Mouse (Mus musculus): ENCODE measurements around the gene Gpd2. TPM values are rescaled to one million over a fixed set of nuclear protein-coding genes. Genes with fewer than 3 reads are reported as not detected.

Gpd2 gene
- total and polyA plus RNA-seq, 3 experiments, result 15.7 to 20.4 (median 16.7) TPM

GRCm38 (mm10) chr2:57237920-57238613 is 632 bp downstream of the Gpd2 start:
- in situ Hi-C loops (cut with MboI; ENCODE audit: low pct_ligation_motif_present, low pct_unique_long_range_greater_than_20kb, low sequenced_read_pairs), result no loop called here
- H3K36me3 ChIP-seq (replicated peaks in 1 of 2; ENCODE audit: control insufficient read depth in 1 of 2, insufficient read depth in 1 of 2, low read length in 1 of 2), result no peaks in the 10 kb centered on the region
- peaks cover 0 to 20% of the 10 kb centered on the region in 2 experiments; a peak in 2 of 4 replicates for H3K4me1 ChIP-seq (ENCODE audit: control insufficient read depth in 1 of 2, insufficient read depth in 2 of 2)
- H3K9ac ChIP-seq (ENCODE audit: insufficient read depth, low read depth), result peak overlapping the region; percentile 73
- peak overlapping the region; percentile 94 for H3K27ac ChIP-seq (ENCODE audit: insufficient read depth, low read depth)
- H3K4me2 ChIP-seq (ENCODE audit: insufficient read depth, low read depth, poor library complexity, severe bottlenecking), result peak overlapping the region; percentile 84; the same call in 1 of the 2 replicates
- no peaks in the 10 kb centered on the region for H3K79me2 ChIP-seq (replicated peaks; ENCODE audit: control insufficient read depth, extremely low read depth, insufficient read depth, poor library complexity, severe bottlenecking)
- no peaks in the 10 kb centered on the region for H3K27me3 ChIP-seq (replicated peaks)
- peak; percentile 73 for DNase-seq (ENCODE audit: extremely low read depth)
- TF ChIP-seq MAFK (IDR thresholded peaks at IDR 0.05; ENCODE audit: insufficient replicate concordance, low read length) (no peak), MEF2A (IDR thresholded peaks at IDR 0.05; ENCODE audit: borderline replicate concordance, low read depth, low read length) (peak; percentile 33), ZC3H11A (IDR thresholded peaks at IDR 0.05; ENCODE audit: low read depth, low read length) (no peak), ZKSCAN1 (IDR thresholded peaks at IDR 0.05; ENCODE audit: borderline replicate concordance, low read depth, low read length) (no peak), CHD1 (IDR thresholded peaks at IDR 0.05; ENCODE audit: low read depth, low read length) (0 out of 2 replicates have a peak, but pooled peaks have one; percentile 41), IRF4 (IDR thresholded peaks at IDR 0.05; ENCODE audit: low read depth, low read length) (no peak; the same call in 1 of the 2 replicates), ETS1 (conservative IDR thresholded peaks at IDR 0.05; ENCODE audit: low read depth, low read length) (no peak; the same call in 1 of the 2 replicates), POLR2A (IDR thresholded peaks at IDR 0.05; ENCODE audit: low read depth, low read length) (peak; percentile 66), ELF1 (IDR thresholded peaks at IDR 0.05; ENCODE audit: low read depth, low read length) (peak; percentile 97), E2F4 (IDR thresholded peaks at IDR 0.05; ENCODE audit: insufficient replicate concordance, low read depth, low read length) (no peak), MXI1 (IDR thresholded peaks at IDR 0.05; ENCODE audit: low read depth, low read length) (peak; percentile 39; the same call in 1 of the 2 replicates), ZNF384 (IDR thresholded peaks at IDR 0.05; ENCODE audit: low read depth, low read length) (no peak), USF1 (IDR thresholded peaks at IDR 0.05; ENCODE audit: low read depth, low read length) (no peak), POLR2AphosphoS2 (IDR thresholded peaks at IDR 0.05; ENCODE audit: low read depth, low read length) (peak; percentile 83), CHD2 (IDR thresholded peaks at IDR 0.05; ENCODE audit: low read length) (no peak), PAX5 (IDR thresholded peaks at IDR 0.05; ENCODE audit: low read length) (no peak), SMC3 (IDR thresholded peaks at IDR 0.05; ENCODE audit: low read depth, low read length) (no peak), MAZ (IDR thresholded peaks at IDR 0.05; ENCODE audit: low read depth, low read length) (peak; percentile 84), MYC (IDR thresholded peaks at IDR 0.05; ENCODE audit: low read depth, low read length) (no peak), UBTF (IDR thresholded peaks at IDR 0.05; ENCODE audit: low read depth, low read length) (peak; percentile 100), NELFE (IDR thresholded peaks at IDR 0.05; ENCODE audit: low read depth, low read length) (peak; percentile 84), BHLHE40 (IDR thresholded peaks at IDR 0.05; ENCODE audit: low read depth, low read length) (peak; percentile 70), USF2 (conservative IDR thresholded peaks at IDR 0.05; ENCODE audit: low read depth, low read length) (no peak), ZMIZ1 (IDR thresholded peaks at IDR 0.05; ENCODE audit: low read depth, low read length) (peak; percentile 76), SIN3A (IDR thresholded peaks at IDR 0.05; ENCODE audit: low read length) (peak; percentile 88), RCOR1 (conservative IDR thresholded peaks at IDR 0.05; ENCODE audit: low read depth, low read length) (no peak), EP300 (IDR thresholded peaks at IDR 0.05; ENCODE audit: low read length) (no peak; the same call in 1 of the 2 replicates), KAT2A (IDR thresholded peaks at IDR 0.05; ENCODE audit: insufficient replicate concordance, low read length) (0 out of 2 replicates have a peak, but pooled peaks have one; percentile 41), RAD21 (IDR thresholded peaks at IDR 0.05; ENCODE audit: low read depth, low read length) (no peak), GABPA (IDR thresholded peaks at IDR 0.05; ENCODE audit: insufficient replicate concordance, low read depth, low read length) (no peak), JUND (conservative IDR thresholded peaks at IDR 0.05; ENCODE audit: low read depth, low read length) (no peak), NRF1 (IDR thresholded peaks at IDR 0.05; ENCODE audit: low read depth, low read length) (no peak), MAX (IDR thresholded peaks at IDR 0.05; ENCODE audit: low read length) (peak; percentile 67; the same call in 1 of the 2 replicates), JUN (IDR thresholded peaks at IDR 0.05; ENCODE audit: insufficient read depth, low read depth, low read length) (no peak), TCF12 (IDR thresholded peaks at IDR 0.05; ENCODE audit: low read depth, low read length) (peak; percentile 80; the same call in 1 of the 2 replicates), TBP (conservative IDR thresholded peaks at IDR 0.05; ENCODE audit: low read depth, low read length) (no peak), HCFC1 (IDR thresholded peaks at IDR 0.05; ENCODE audit: low read depth, low read length) (peak; percentile 56), CTCF (conservative IDR thresholded peaks at IDR 0.05 in 1 of 2, IDR thresholded peaks at IDR 0.05 in 1 of 2; ENCODE audit: low read depth in 2 of 2, low read length in 2 of 2) (no peak)
- dilution Hi-C loops (cut with MboI; ENCODE audit: extremely low pct_ligation_motif_present, extremely low pct_unique_long_range_greater_than_20kb, low sequenced_read_pairs), result no loop called here
- H3K9me3 ChIP-seq (replicated peaks; ENCODE audit: low read length), result no peaks in the 10 kb centered on the region
- peak overlapping the region; percentile 67 to 86 (median 79) for H3K4me3 ChIP-seq (replicated peaks in 1 of 3; ENCODE audit: low read depth in 2 of 3, low read length in 2 of 3, poor library complexity in 1 of 3)
